18 mouse cellular contexts compared by ENCODE assay signal in genomic region chr6:32850960-32851359, GRCm38 (mm10).
DNase-seq lines count a peak whose midpoint lies in the region; ATAC-seq and TF ChIP-seq lines count a peak whose summit lies in the region.
"Had no signal": no experiment of that assay in that cellular context is flagged by ENCODE, and none has a peak within 500 bp of the region (broad histone marks: within the 10 kb centered on the region; RNA-seq: fewer than 3 reads in every experiment).

No protein-coding gene starts in this region.

- no peaks in the 10 kb centered on the region for H3K36me3 ChIP-seq in lung, embryonic 14.5 days (ENCODE audit: insufficient read depth)
- no peaks in the 10 kb centered on the region for H3K36me3 ChIP-seq in liver, embryonic 14.5 days (replicated peaks; ENCODE audit: control insufficient read depth, insufficient read depth, low read depth)
- H3K36me3 ChIP-seq: embryonic facial prominence, embryonic 15.5 days; limb, embryonic 12.5 days; neural tube, embryonic 13.5 days had no signal

- no peak overlapping the region for H3K4me2 ChIP-seq in lung, embryonic 14.5 days
- H3K4me2 ChIP-seq in liver, embryonic 14.5 days (ENCODE audit: low read depth): peak overlapping the region; percentile 52
- H3K4me2 ChIP-seq: embryonic facial prominence, embryonic 15.5 days; limb, embryonic 12.5 days; neural tube, embryonic 13.5 days had no signal

- no peak overlapping the region for H3K9ac ChIP-seq in lung, embryonic 14.5 days
- no peak overlapping the region for H3K9ac ChIP-seq in liver, embryonic 14.5 days (replicated peaks)
- H3K9ac ChIP-seq: embryonic facial prominence, embryonic 15.5 days; limb, embryonic 12.5 days; neural tube, embryonic 13.5 days had no signal

- H3K27me3 ChIP-seq in lung, embryonic 14.5 days (ENCODE audit: insufficient read depth, low read length): no peaks in the 10 kb centered on the region
- no peaks in the 10 kb centered on the region for H3K27me3 ChIP-seq in liver, embryonic 14.5 days (ENCODE audit: control insufficient read depth, insufficient read depth, low read length)
- no peaks in the 10 kb centered on the region for H3K27me3 ChIP-seq in cerebellum, adult 2 months (ENCODE audit: control insufficient read depth, insufficient read depth, low read length)
- H3K27me3 ChIP-seq: embryonic facial prominence, embryonic 15.5 days; limb, embryonic 12.5 days; neural tube, embryonic 13.5 days had no signal

- H3K9me3 ChIP-seq in lung, embryonic 14.5 days (ENCODE audit: low read depth, low read length): no peaks in the 10 kb centered on the region
- H3K9me3 ChIP-seq in liver, embryonic 14.5 days (ENCODE audit: control insufficient read depth, low read length): no peaks in the 10 kb centered on the region
- H3K9me3 ChIP-seq: embryonic facial prominence, embryonic 15.5 days; limb, embryonic 12.5 days; neural tube, embryonic 13.5 days had no signal

- ATAC-seq in lung, embryonic 14.5 days (ENCODE audit: insufficient read depth): 0 out of 2 replicates have a peak, but pooled peaks have one; percentile 31
- ATAC-seq in liver, embryonic 14.5 days (ENCODE audit: insufficient read depth): peak; percentile 99
- ATAC-seq: forebrain, embryonic 14.5 days; lung, postnatal 0 days had no signal

- no peak for TF ChIP-seq CTCF in lung, embryonic 14.5 days (IDR thresholded peaks at IDR 0.05; ENCODE audit: low read depth)
- TF ChIP-seq CTCF in liver, embryonic 14.5 days (IDR thresholded peaks at IDR 0.05; ENCODE audit: low read depth): no peak
- no peak for TF ChIP-seq CTCF in cerebellum, adult 2 months (IDR thresholded peaks at IDR 0.05; ENCODE audit: borderline replicate concordance, insufficient read depth, low read depth, low read length)

- DNase-seq in lung, embryonic 14.5 days: no peak
- no peak for DNase-seq in lung, postnatal 10 days
- peak; percentile 87 for DNase-seq in c-Kit-positive CD71-positive TER-119-positive erythroid progenitor cells, embryonic 14.5 days (ENCODE audit: low spot score)
- DNase-seq in liver, embryonic 14.5 days (ENCODE audit: low read depth in 3 of 3, low spot score in 3 of 3): peak; percentile 85 to 91 (median 89)
- no peak for DNase-seq in adrenal gland, adult 18-20 months (ENCODE audit: low spot score in 2 of 2)
- DNase-seq in testis, postnatal 14 days (ENCODE audit: low spot score): no peak
- DNase-seq in cerebellum, adult 2 months: no peak
- DNase-seq: adrenal gland, postnatal 14 days; cerebellum, adult 11 months; heart, adult 2 months; heart, postnatal 36 days; thymus, postnatal 36 days had no signal

- WGBS in lung, embryonic 14.5 days: 80% methylated on average over 4 of the region's 4 CpGs
- WGBS in liver, embryonic 14.5 days (ENCODE audit: insufficient replicate concordance): 22% methylated on average over 4 of the region's 4 CpGs
- 97% methylated on average over 4 of the region's 4 CpGs for whole genome bisulfite sequencing in cerebellum, adult 2 months

- H3K4me1 ChIP-seq in lung, embryonic 14.5 days (ENCODE audit: insufficient read depth): no peaks in the 10 kb centered on the region
- H3K4me1 ChIP-seq in liver, embryonic 14.5 days (replicated peaks; ENCODE audit: control insufficient read depth in 2 of 2, insufficient read depth in 2 of 2, low read length in 1 of 2): peaks cover 43 to 45% of the 10 kb centered on the region in 2 experiments
- no peaks in the 10 kb centered on the region for H3K4me1 ChIP-seq in cerebellum, adult 2 months (ENCODE audit: control insufficient read depth, insufficient read depth, low read length)
- H3K4me1 ChIP-seq: embryonic facial prominence, embryonic 15.5 days; limb, embryonic 12.5 days; neural tube, embryonic 13.5 days had no signal

- H3K4me3 ChIP-seq in lung, embryonic 14.5 days (ENCODE audit: low read depth, low read length): no peak overlapping the region
- no peak overlapping the region for H3K4me3 ChIP-seq in liver, embryonic 14.5 days (ENCODE audit: insufficient read depth in 1 of 2, low read depth in 2 of 2, low read length in 2 of 2)
- H3K4me3 ChIP-seq in cerebellum, adult 2 months (replicated peaks; ENCODE audit: insufficient read depth, low read depth, low read length): no peak overlapping the region
- H3K4me3 ChIP-seq: embryonic facial prominence, embryonic 15.5 days; heart, adult 2 months; layer of hippocampus, adult 2 months; limb, embryonic 12.5 days; neural tube, embryonic 13.5 days had no signal

- peak; percentile 99 for TF ChIP-seq EP300 in liver, embryonic 14.5 days (IDR thresholded peaks at IDR 0.05; ENCODE audit: low read depth)

- no peak overlapping the region for H3K27ac ChIP-seq in lung, embryonic 14.5 days (ENCODE audit: low read depth)
- H3K27ac ChIP-seq in liver, embryonic 14.5 days: peak overlapping the region; percentile 72
- no peak overlapping the region for H3K27ac ChIP-seq in cerebellum, adult 2 months (ENCODE audit: insufficient read depth, low read length)
- H3K27ac ChIP-seq: embryonic facial prominence, embryonic 15.5 days; heart, adult 2 months; layer of hippocampus, adult 2 months; limb, embryonic 12.5 days; neural tube, embryonic 13.5 days had no signal

- no peak for TF ChIP-seq POLR2A in cerebellum, adult 2 months (IDR thresholded peaks at IDR 0.05; ENCODE audit: borderline replicate concordance, insufficient read depth, low read length)

Comparison
In these comparisons a context has a peak if more than half of its experiments do, and no peak if none do; other contexts are left out.
1. DNase-seq: peak in c-Kit-positive CD71-positive TER-119-positive erythroid progenitor cells, embryonic 14.5 days (single experiment) and liver, embryonic 14.5 days (3 of 3); none in lung, embryonic 14.5 days (single experiment), lung, postnatal 10 days (single experiment), adrenal gland, adult 18-20 months (0 of 2), testis, postnatal 14 days (single experiment) and cerebellum, adult 2 months (0 of 2).